Mouse (Mus musculus): Measurements from ENCODE around the gene Celf2. TPM values are rescaled to one million over a fixed set of nuclear protein-coding genes. Genes with fewer than 3 reads are reported as not detected.
A peak's percentile ranks its signal among the peaks of the same experiment; 100 is the strongest.
"Not testable (repeated sequence)": the region's sequence is repeated elsewhere in the genome, so short reads cannot be mapped to it uniquely, and the experiment has no call there.

Gene Celf2
- polyA plus RNA-seq, 1 experiment = 68.7 TPM

DNA sequence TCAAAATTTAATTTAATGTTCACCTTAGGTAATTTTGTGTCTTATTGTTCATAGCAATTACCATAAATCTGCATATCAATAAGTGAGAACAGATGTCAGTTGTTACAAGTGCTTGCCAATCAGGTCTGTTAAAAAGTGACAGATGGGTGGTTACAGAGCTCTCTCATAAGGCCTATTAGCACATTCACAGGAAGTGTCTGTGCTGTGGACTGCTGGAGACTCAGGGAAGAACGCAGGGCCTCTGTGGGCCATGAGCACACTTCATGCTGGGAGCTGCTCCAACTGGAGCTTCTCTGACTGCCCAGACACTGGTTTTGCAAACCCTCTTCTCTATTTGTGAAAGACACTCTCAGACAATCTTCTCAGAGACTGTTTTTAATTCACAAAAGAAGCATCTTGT is 914.6 kb downstream of the Celf2 start:
- Histone ChIP-seq H3K4me3 (replicated peaks; ENCODE audit: insufficient read depth, low read depth, low read length) (no peak overlapping the region), H3K27ac (ENCODE audit: insufficient read depth, low read length) (no peak overlapping the region), H3K4me1 (ENCODE audit: control insufficient read depth, insufficient read depth, low read length) (peaks cover 18% of the 10 kb centered on the region), H3K27me3 (ENCODE audit: control insufficient read depth, insufficient read depth, low read length) (no peaks in the 10 kb centered on the region)
- DNase-seq = peak; percentile 40 to 56
- WGBS = 5% methylated on average over 1 of the region's 1 CpGs
- TF ChIP-seq CTCF (IDR thresholded peaks at IDR 0.05; ENCODE audit: borderline replicate concordance, insufficient read depth, low read depth, low read length) = no peak
- TF ChIP-seq POLR2A (IDR thresholded peaks at IDR 0.05; ENCODE audit: borderline replicate concordance, insufficient read depth, low read length) = no peak

DNA sequence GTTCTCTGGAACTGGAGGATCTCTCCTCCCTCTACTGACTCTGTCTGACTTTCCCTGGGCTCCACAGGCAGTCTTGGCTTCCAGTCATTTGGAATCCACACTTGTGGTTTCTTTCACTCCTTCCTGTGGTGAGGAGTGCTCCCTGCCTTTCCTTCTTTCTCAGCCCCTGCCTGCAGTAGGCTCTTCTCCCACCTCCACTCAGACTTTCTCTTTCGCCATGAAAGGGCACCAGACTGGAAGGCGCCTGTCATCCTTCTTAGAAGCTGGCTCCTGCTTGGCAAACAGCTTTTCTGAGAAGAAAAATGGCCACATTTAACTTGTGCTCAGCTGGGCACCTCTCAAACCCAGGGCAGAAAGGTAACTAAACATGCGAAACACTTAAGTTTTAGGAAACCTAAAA is 915.2 kb downstream of the Celf2 start:
- Histone ChIP-seq H3K27ac (ENCODE audit: insufficient read depth, low read length) (peak overlapping the region; percentile 48), H3K4me3 (replicated peaks; ENCODE audit: insufficient read depth, low read depth, low read length) (no peak overlapping the region), H3K4me1 (ENCODE audit: control insufficient read depth, insufficient read depth, low read length) (peaks cover 18% of the 10 kb centered on the region), H3K27me3 (ENCODE audit: control insufficient read depth, insufficient read depth, low read length) (no peaks in the 10 kb centered on the region)
- DNase-seq = peak; percentile 31 to 42
- TF ChIP-seq CTCF (IDR thresholded peaks at IDR 0.05; ENCODE audit: borderline replicate concordance, insufficient read depth, low read depth, low read length) = no peak
- no peak for TF ChIP-seq POLR2A (IDR thresholded peaks at IDR 0.05; ENCODE audit: borderline replicate concordance, insufficient read depth, low read length)
- 62% methylated on average over 3 of the region's 3 CpGs for WGBS

DNA sequence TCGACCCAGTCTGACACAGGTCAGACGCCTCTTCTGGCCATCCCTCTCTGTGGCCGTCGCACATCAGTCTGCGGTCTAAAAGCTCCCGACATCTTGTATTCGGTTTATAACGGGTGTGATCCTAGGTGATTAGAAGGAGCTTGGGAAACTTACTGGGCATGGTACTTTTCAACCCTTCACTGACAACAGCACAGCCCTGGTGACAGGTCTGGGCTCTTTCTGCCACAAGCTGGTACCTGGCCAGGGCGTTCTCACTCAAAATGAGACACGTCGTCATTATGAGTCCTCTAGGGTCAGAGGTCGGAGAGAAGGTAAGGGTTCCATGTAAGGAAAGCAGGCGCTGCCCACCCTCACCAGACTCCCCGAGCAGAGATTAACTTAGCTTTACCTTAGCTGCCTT is 915.6 kb downstream of the Celf2 start:
- WGBS = 63% methylated on average over 14 of the region's 14 CpGs

DNA sequence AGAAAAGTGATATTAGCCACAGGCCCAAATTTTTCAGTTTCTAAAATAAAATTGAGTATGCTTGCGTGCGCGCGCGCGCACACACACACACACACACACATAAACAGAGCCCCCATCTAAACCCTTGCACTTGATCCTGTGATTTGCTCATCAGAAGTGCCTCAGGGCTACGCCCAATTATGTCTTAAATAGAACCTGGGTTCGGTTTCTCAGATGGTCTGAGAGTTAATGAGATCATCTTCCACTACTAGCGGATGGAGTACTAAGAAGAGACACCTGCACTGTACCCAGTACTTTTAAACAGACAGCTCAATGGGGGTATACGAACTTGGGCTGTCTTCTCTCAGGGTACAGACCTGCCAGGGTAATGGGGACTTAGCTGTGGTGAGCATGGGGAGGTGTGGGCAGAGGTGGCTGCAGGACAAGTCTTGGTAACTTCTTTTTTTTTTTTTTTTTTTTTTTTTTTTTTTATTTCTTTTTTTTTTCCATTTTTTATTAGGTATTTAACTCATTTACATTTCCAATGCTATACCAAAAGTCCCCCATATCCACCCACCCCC is 923.2 kb downstream of the Celf2 start:
- no peak overlapping the region for H3K4me3 ChIP-seq (replicated peaks; ENCODE audit: insufficient read depth, low read depth, low read length)
- no peak overlapping the region for H3K27ac ChIP-seq (ENCODE audit: insufficient read depth, low read length)
- no peaks in the 10 kb centered on the region for H3K4me1 ChIP-seq (ENCODE audit: control insufficient read depth, insufficient read depth, low read length)
- DNase-seq = no peak
- H3K27me3 ChIP-seq (ENCODE audit: control insufficient read depth, insufficient read depth, low read length) = no peaks in the 10 kb centered on the region
- TF ChIP-seq CTCF (IDR thresholded peaks at IDR 0.05; ENCODE audit: borderline replicate concordance, insufficient read depth, low read depth, low read length) = no peak
- no peak for TF ChIP-seq POLR2A (IDR thresholded peaks at IDR 0.05; ENCODE audit: borderline replicate concordance, insufficient read depth, low read length)
- WGBS = 94% methylated on average over 10 of the region's 10 CpGs

More for the DNA sequence above, 915.6 kb downstream of the Celf2 start:
- TF ChIP-seq CTCF (IDR thresholded peaks at IDR 0.05; ENCODE audit: borderline replicate concordance, insufficient read depth, low read depth, low read length) (no peak), POLR2A (IDR thresholded peaks at IDR 0.05; ENCODE audit: borderline replicate concordance, insufficient read depth, low read length) (no peak)
- no peak for DNase-seq
- Histone ChIP-seq H3K27me3 (ENCODE audit: control insufficient read depth, insufficient read depth, low read length) (no peaks in the 10 kb centered on the region), H3K27ac (ENCODE audit: insufficient read depth, low read length) (no peak overlapping the region), H3K4me1 (ENCODE audit: control insufficient read depth, insufficient read depth, low read length) (peaks cover 18% of the 10 kb centered on the region), H3K4me3 (replicated peaks; ENCODE audit: insufficient read depth, low read depth, low read length) (no peak overlapping the region)

DNA sequence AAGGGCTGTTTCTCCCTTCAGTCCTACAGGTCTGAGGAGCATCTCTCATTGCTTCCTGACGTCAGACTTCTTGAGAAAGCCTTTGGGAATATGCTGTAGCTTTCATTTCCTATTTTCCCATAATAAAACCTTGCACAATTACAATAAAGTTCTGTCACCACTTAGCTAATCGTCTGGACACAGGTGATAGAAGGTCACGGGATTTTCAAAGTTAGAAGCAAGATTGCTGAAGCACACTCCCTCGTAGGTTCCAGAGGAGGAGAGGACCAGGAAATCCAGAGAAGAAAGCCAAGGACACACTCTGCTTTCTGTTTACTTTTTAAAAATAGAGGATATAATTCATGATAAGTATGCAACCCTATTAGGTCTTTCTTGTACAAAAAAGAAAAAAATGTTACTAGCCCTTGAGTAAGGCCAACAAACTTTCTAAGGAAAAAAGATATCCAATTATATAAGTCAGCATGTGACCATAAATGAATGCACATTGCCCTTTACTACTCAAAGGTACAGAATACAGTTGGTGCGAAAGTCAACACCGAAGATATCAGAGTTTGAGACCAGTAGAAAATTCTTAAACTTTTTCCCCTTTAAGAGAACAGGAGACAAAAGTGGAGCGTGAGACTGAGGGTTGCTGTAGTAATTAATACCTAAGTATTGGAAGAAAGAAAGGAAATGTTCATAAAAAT is 924.2 kb downstream of the Celf2 start:
- Histone ChIP-seq H3K27ac (ENCODE audit: insufficient read depth, low read length) (no peak overlapping the region), H3K4me3 (replicated peaks; ENCODE audit: insufficient read depth, low read depth, low read length) (no peak overlapping the region), H3K4me1 (ENCODE audit: control insufficient read depth, insufficient read depth, low read length) (no peaks in the 10 kb centered on the region), H3K27me3 (ENCODE audit: control insufficient read depth, insufficient read depth, low read length) (no peaks in the 10 kb centered on the region)
- WGBS = 89% methylated on average over 7 of the region's 7 CpGs
- DNase-seq = no peak
- TF ChIP-seq POLR2A (IDR thresholded peaks at IDR 0.05; ENCODE audit: borderline replicate concordance, insufficient read depth, low read length) (no peak), CTCF (IDR thresholded peaks at IDR 0.05; ENCODE audit: borderline replicate concordance, insufficient read depth, low read depth, low read length) (no peak)

DNA sequence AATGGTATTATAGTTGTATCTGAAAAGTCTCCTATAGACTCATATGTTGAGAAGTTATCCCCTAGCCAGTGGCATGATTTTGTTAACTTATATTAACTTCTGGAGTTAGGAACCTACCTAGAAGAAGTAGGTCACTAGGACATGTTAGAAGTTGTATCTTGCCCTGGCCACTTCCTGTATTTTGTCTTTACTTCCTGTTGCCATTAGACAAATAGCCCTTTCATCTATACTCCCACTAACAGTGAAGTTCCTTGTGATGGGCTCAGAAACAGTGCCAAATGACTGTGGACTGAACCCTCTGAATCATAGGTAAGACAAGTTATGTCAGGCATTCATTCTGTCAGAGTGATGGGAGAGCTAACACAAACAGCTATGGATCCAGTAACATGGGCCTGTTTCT is 926.7 kb downstream of the Celf2 start:
- TF ChIP-seq CTCF (IDR thresholded peaks at IDR 0.05; ENCODE audit: borderline replicate concordance, insufficient read depth, low read depth, low read length) = no peak
- no peak for TF ChIP-seq POLR2A (IDR thresholded peaks at IDR 0.05; ENCODE audit: borderline replicate concordance, insufficient read depth, low read length)
- DNase-seq = no peak
- H3K27ac ChIP-seq (ENCODE audit: insufficient read depth, low read length) = no peak overlapping the region
- no peak overlapping the region for H3K4me3 ChIP-seq (replicated peaks; ENCODE audit: insufficient read depth, low read depth, low read length)
- H3K27me3 ChIP-seq (ENCODE audit: control insufficient read depth, insufficient read depth, low read length) = no peaks in the 10 kb centered on the region
- no peaks in the 10 kb centered on the region for H3K4me1 ChIP-seq (ENCODE audit: control insufficient read depth, insufficient read depth, low read length)

DNA sequence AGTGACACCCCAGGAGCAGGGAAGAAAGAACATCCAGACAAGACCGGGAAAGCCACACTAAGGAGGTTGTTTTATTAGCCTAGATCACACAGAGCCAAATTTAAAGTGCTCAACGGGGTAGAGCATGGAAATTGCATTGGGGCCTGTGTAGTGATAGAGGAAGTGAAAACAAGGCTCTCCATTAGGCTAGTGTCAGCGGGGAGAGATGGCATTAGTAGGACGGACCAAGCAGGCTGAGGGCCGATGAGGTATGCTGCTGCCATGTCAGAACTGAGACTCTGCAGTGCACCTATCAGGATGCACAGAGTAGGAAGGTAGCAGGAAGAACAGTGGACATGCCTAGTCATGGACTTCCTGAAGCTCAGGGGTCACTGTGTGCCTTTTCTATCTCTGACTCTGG is 929.3 kb downstream of the Celf2 start:
- H3K27ac ChIP-seq (ENCODE audit: insufficient read depth, low read length) = no peak overlapping the region

DNA sequence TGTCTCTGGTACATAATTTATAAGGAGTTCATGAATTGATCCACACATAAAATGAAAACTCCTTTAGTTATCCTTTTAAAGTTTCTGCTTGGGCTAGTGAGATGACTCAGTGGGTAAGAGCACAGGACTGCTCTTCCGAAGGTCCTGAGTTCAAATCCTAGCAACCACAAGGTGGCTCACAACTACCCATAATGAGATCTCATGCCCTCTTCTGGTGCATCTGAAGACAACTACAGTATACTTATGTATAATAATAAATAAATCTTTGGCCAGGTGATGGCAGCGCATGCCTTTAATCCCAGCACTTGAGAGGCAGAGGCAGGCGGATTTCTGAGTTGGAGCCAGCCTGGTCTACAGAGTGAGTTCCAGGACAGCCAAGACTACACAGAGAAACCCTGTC is 934.0 kb downstream of the Celf2 start:
- H3K27me3 ChIP-seq (ENCODE audit: control insufficient read depth, insufficient read depth, low read length); H3K4me1 ChIP-seq (ENCODE audit: control insufficient read depth, insufficient read depth, low read length); H3K27ac ChIP-seq (ENCODE audit: insufficient read depth, low read length); DNase-seq; H3K4me3 ChIP-seq (replicated peaks; ENCODE audit: insufficient read depth, low read depth, low read length): not testable (repeated sequence)
- WGBS = 97% methylated on average over 3 of the region's 3 CpGs

More for the DNA sequence above, 929.3 kb downstream of the Celf2 start:
- TF ChIP-seq POLR2A (IDR thresholded peaks at IDR 0.05; ENCODE audit: borderline replicate concordance, insufficient read depth, low read length) (no peak), CTCF (IDR thresholded peaks at IDR 0.05; ENCODE audit: borderline replicate concordance, insufficient read depth, low read depth, low read length) (no peak)
- Histone ChIP-seq H3K4me3 (replicated peaks; ENCODE audit: insufficient read depth, low read depth, low read length) (no peak overlapping the region), H3K27me3 (ENCODE audit: control insufficient read depth, insufficient read depth, low read length) (no peaks in the 10 kb centered on the region), H3K4me1 (ENCODE audit: control insufficient read depth, insufficient read depth, low read length) (no peaks in the 10 kb centered on the region)
- WGBS = 79% methylated on average over 5 of the region's 5 CpGs
- DNase-seq = no peak

Data from cerebellum, adult 2 months (tissue).